In genomic region chr3:127757886-127758301, GRCm38 (mm10) we compare ENCODE assay signal across 23 mouse cellular contexts. TPM values are rescaled to one million over a fixed set of nuclear protein-coding genes. Genes with fewer than 3 reads are reported as not detected.
A peak's percentile ranks its signal among the peaks of the same experiment; 100 is the strongest.
DNase-seq lines count a peak whose midpoint lies in the region; ATAC-seq and TF ChIP-seq lines count a peak whose summit lies in the region.
"Had no signal": no experiment of that assay in that cellular context is flagged by ENCODE, and none has a peak within 500 bp of the region (broad histone marks: within the 10 kb centered on the region; RNA-seq: fewer than 3 reads in every experiment).

No protein-coding gene starts in this region.

- no peak for ATAC-seq in forebrain, embryonic 13.5 days
- no peak for ATAC-seq in forebrain, embryonic 15.5 days (replicated peaks)
- ATAC-seq in liver, embryonic 15.5 days (ENCODE audit: insufficient read depth): peak; percentile 51; the same call in 1 of the 2 replicates
- ATAC-seq: inflammation-experienced regulatory T-cells, adult 6 months; intestine, postnatal 0 days had no signal

- no peak overlapping the region for H3K4me3 ChIP-seq in forebrain, embryonic 13.5 days
- H3K4me3 ChIP-seq in forebrain, embryonic 15.5 days: no peak overlapping the region
- 0 out of 4 replicates have a peak overlapping the region, but pooled peaks of 1 of the 2 experiments have one; percentile 10 for H3K4me3 ChIP-seq in MEL (ENCODE audit: control insufficient read depth in 1 of 2, insufficient read depth in 1 of 2, low read depth in 2 of 2, low read length in 2 of 2)
- no peak overlapping the region for H3K4me3 ChIP-seq in liver, embryonic 15.5 days (replicated peaks)
- H3K4me3 ChIP-seq: embryonic facial prominence, embryonic 15.5 days; erythroblast, embryonic 14.5 days; heart, adult 2 months; heart, embryonic 15.5 days; hindbrain, embryonic 15.5 days had no signal

- peak; percentile 87 for DNase-seq in MEL (ENCODE audit: low read depth, low spot score)
- DNase-seq in c-Kit-positive CD71-positive TER-119-positive erythroid progenitor cells, embryonic 14.5 days (ENCODE audit: low spot score): peak; percentile 22
- no peak for DNase-seq in ovary, adult 18-20 months (ENCODE audit: low spot score)
- no peak for DNase-seq in testis, postnatal 10 days (ENCODE audit: low spot score)
- no peak for DNase-seq in frontal cortex, postnatal 10 days (ENCODE audit: low spot score in 2 of 2)
- DNase-seq: adrenal gland, adult 8-10 months; adrenal gland, postnatal 36 days; cerebellum, adult 18-20 months; cerebellum, postnatal 10 days; embryo, embryonic 11 days; gastrocnemius, postnatal 14 days; heart, adult 2 months had no signal

- no peaks in the 10 kb centered on the region for H3K9me3 ChIP-seq in forebrain, embryonic 13.5 days (replicated peaks)
- no peaks in the 10 kb centered on the region for H3K9me3 ChIP-seq in forebrain, embryonic 15.5 days
- no peaks in the 10 kb centered on the region for H3K9me3 ChIP-seq in MEL (replicated peaks; ENCODE audit: insufficient read depth, low read length)
- H3K9me3 ChIP-seq in liver, embryonic 15.5 days (replicated peaks): no peaks in the 10 kb centered on the region
- H3K9me3 ChIP-seq: embryonic facial prominence, embryonic 15.5 days; heart, embryonic 15.5 days; hindbrain, embryonic 15.5 days had no signal

- H3K79me2 ChIP-seq in MEL (ENCODE audit: control insufficient read depth, insufficient read depth, low read length, poor library complexity): no peaks in the 10 kb centered on the region

- H3K36me3 ChIP-seq in forebrain, embryonic 13.5 days (ENCODE audit: poor library complexity, severe bottlenecking): no peaks in the 10 kb centered on the region
- H3K36me3 ChIP-seq in forebrain, embryonic 15.5 days: no peaks in the 10 kb centered on the region
- H3K36me3 ChIP-seq in MEL (ENCODE audit: control insufficient read depth in 1 of 2, insufficient read depth in 2 of 2, low read length in 2 of 2): peaks cover 0 to 26% of the 10 kb centered on the region in 2 experiments; a peak in 2 of 4 replicates
- no peaks in the 10 kb centered on the region for H3K36me3 ChIP-seq in liver, embryonic 15.5 days (replicated peaks)
- H3K36me3 ChIP-seq: embryonic facial prominence, embryonic 15.5 days; heart, embryonic 15.5 days; hindbrain, embryonic 15.5 days had no signal

- H3K4me2 ChIP-seq in forebrain, embryonic 13.5 days: no peak overlapping the region
- no peak overlapping the region for H3K4me2 ChIP-seq in forebrain, embryonic 15.5 days (replicated peaks)
- no peak overlapping the region for H3K4me2 ChIP-seq in liver, embryonic 15.5 days
- H3K4me2 ChIP-seq: embryonic facial prominence, embryonic 15.5 days; heart, embryonic 11.5 days; heart, embryonic 15.5 days; hindbrain, embryonic 15.5 days had no signal

- TF ChIP-seq CTCF in MEL (IDR thresholded peaks at IDR 0.05 in 2 of 3, conservative IDR thresholded peaks at IDR 0.05 in 1 of 3; ENCODE audit: control insufficient read depth in 1 of 3, insufficient read depth in 1 of 3, low read depth in 2 of 3, low read length in 3 of 3, poor library complexity in 1 of 3, severe bottlenecking in 1 of 3): no peak

- H3K9ac ChIP-seq in forebrain, embryonic 13.5 days: no peak overlapping the region
- no peak overlapping the region for H3K9ac ChIP-seq in forebrain, embryonic 15.5 days (replicated peaks)
- no peak overlapping the region for H3K9ac ChIP-seq in MEL (ENCODE audit: control insufficient read depth, low read depth, low read length, poor library complexity, severe bottlenecking)
- no peak overlapping the region for H3K9ac ChIP-seq in liver, embryonic 15.5 days
- H3K9ac ChIP-seq: embryonic facial prominence, embryonic 15.5 days; heart, embryonic 15.5 days had no signal

- TF ChIP-seq POLR2A in MEL (IDR thresholded peaks at IDR 0.05; ENCODE audit: control insufficient read depth in 1 of 2, insufficient read depth in 1 of 2, low read depth in 1 of 2, low read length in 2 of 2, poor library complexity in 1 of 2): no peak

- peaks cover 9% of the 10 kb centered on the region for H3K4me1 ChIP-seq in forebrain, embryonic 13.5 days
- peaks cover 8% of the 10 kb centered on the region; the same call in 1 of the 2 replicates for H3K4me1 ChIP-seq in forebrain, embryonic 15.5 days
- peaks cover 15 to 32% of the 10 kb centered on the region in 2 experiments for H3K4me1 ChIP-seq in MEL (ENCODE audit: control insufficient read depth in 1 of 2, insufficient read depth in 2 of 2, low read length in 2 of 2)
- peaks cover 9% of the 10 kb centered on the region; the same call in 1 of the 2 replicates for H3K4me1 ChIP-seq in liver, embryonic 15.5 days (replicated peaks)
- H3K4me1 ChIP-seq: embryonic facial prominence, embryonic 15.5 days; heart, embryonic 15.5 days; hindbrain, embryonic 15.5 days had no signal

- H3K27me3 ChIP-seq in forebrain, embryonic 13.5 days: peaks cover 88% of the 10 kb centered on the region
- peaks cover 3% of the 10 kb centered on the region; the same call in 1 of the 2 replicates for H3K27me3 ChIP-seq in forebrain, embryonic 15.5 days
- H3K27me3 ChIP-seq in MEL (ENCODE audit: control insufficient read depth in 1 of 2, insufficient read depth in 2 of 2, low read length in 2 of 2): no peaks in the 10 kb centered on the region
- peaks cover 12% of the 10 kb centered on the region; the same call in 1 of the 2 replicates for H3K27me3 ChIP-seq in liver, embryonic 15.5 days
- H3K27me3 ChIP-seq: CH12.LX had no signal

- no peak for TF ChIP-seq RAD21 in MEL (IDR thresholded peaks at IDR 0.05; ENCODE audit: low read depth, low read length)

- peak overlapping the region; percentile 86; the same call in 1 of the 2 replicates for H3K27ac ChIP-seq in forebrain, embryonic 13.5 days
- no peak overlapping the region for H3K27ac ChIP-seq in forebrain, embryonic 15.5 days (replicated peaks)
- peak overlapping the region; percentile 62 for H3K27ac ChIP-seq in MEL (ENCODE audit: control insufficient read depth, low read depth, low read length)
- H3K27ac ChIP-seq in liver, embryonic 15.5 days (replicated peaks): no peak overlapping the region
- H3K27ac ChIP-seq: embryonic facial prominence, embryonic 15.5 days; heart, adult 2 months; heart, embryonic 15.5 days; hindbrain, embryonic 15.5 days had no signal

- TF ChIP-seq EP300 in MEL (IDR thresholded peaks at IDR 0.05; ENCODE audit: low read depth in 1 of 2, low read length in 2 of 2): peak; percentile 82 to 93

TF ChIP-seq in MEL, 35 proteins besides CTCF, POLR2A, EP300 and RAD21 (continues in another document):
- TF ChIP-seq ZC3H11A (IDR thresholded peaks at IDR 0.05; ENCODE audit: low read depth, low read length) (no peak), CHD1 (IDR thresholded peaks at IDR 0.05; ENCODE audit: low read depth, low read length) (no peak), TAL1 (IDR thresholded peaks at IDR 0.05; ENCODE audit: low read length) (peak; percentile 65), ZMIZ1 (IDR thresholded peaks at IDR 0.05; ENCODE audit: low read depth, low read length) (no peak), TCF12 (IDR thresholded peaks at IDR 0.05; ENCODE audit: low read depth, low read length) (peak; percentile 86), GABPA (IDR thresholded peaks at IDR 0.05; ENCODE audit: low read depth, low read length) (no peak), E2F4 (IDR thresholded peaks at IDR 0.05; ENCODE audit: borderline replicate concordance, low read depth, low read length) (no peak), MYB (IDR thresholded peaks at IDR 0.05; ENCODE audit: low read depth, low read length) (no peak), KAT2A (conservative IDR thresholded peaks at IDR 0.05; ENCODE audit: low read depth, low read length) (no peak), USF1 (IDR thresholded peaks at IDR 0.05; ENCODE audit: low read depth, low read length) (peak; percentile 69), ZKSCAN1 (IDR thresholded peaks at IDR 0.05; ENCODE audit: low read depth, low read length) (no peak), MAX (IDR thresholded peaks at IDR 0.05; ENCODE audit: low read length) (peak; percentile 68; the same call in 1 of the 2 replicates), RCOR1 (IDR thresholded peaks at IDR 0.05; ENCODE audit: low read depth, low read length) (no peak; the same call in 1 of the 2 replicates), HCFC1 (IDR thresholded peaks at IDR 0.05; ENCODE audit: low read depth, low read length) (0 out of 2 replicates have a peak, but pooled peaks have one; percentile 32), CHD2 (IDR thresholded peaks at IDR 0.05; ENCODE audit: low read length) (no peak), SIN3A (IDR thresholded peaks at IDR 0.05; ENCODE audit: low read length) (no peak; the same call in 1 of the 2 replicates), UBTF (IDR thresholded peaks at IDR 0.05; ENCODE audit: borderline replicate concordance, insufficient read depth, low read depth, low read length) (no peak), ELF1 (IDR thresholded peaks at IDR 0.05; ENCODE audit: low read depth, low read length) (no peak), MEF2A (IDR thresholded peaks at IDR 0.05; ENCODE audit: extremely low read depth, insufficient replicate concordance, low read depth, low read length, poor library complexity, severe bottlenecking) (peak; percentile 100), SMC3 (IDR thresholded peaks at IDR 0.05; ENCODE audit: low read depth, low read length) (no peak; the same call in 1 of the 2 replicates), JUND (IDR thresholded peaks at IDR 0.05; ENCODE audit: low read depth, low read length) (no peak), BHLHE40 (IDR thresholded peaks at IDR 0.05; ENCODE audit: borderline replicate concordance, low read depth, low read length) (peak; percentile 79), MAFK (IDR thresholded peaks at IDR 0.05; ENCODE audit: borderline replicate concordance, low read depth, low read length) (peak; percentile 52; the same call in 1 of the 2 replicates)

RNA-seq across cellular contexts. Expression of gene Alpk1, which starts 22.4 kb away (rescaled TPM):
- 1.1 and 1.4 TPM in 2 replicates for polyA plus RNA-seq in forebrain, embryonic 13.5 days (2015; fragmentation: Nextera tagmentation; extraction: Ambion mirVana)
- polyA plus RNA-seq in forebrain, embryonic 15.5 days (2015; fragmentation: Nextera tagmentation; extraction: Ambion mirVana): 0.78 and 1.0 TPM in 2 replicates
- total RNA-seq in MEL (2012; rRNA removed): 1.8 and 2.4 TPM in 2 replicates
- polyA plus RNA-seq in MEL (2012; ENCODE audit: insufficient read depth in 1 of 2, insufficient read length in 2 of 2, low read depth in 1 of 2, low replicate concordance in 2 of 2, missing spikeins in 1 of 2): 1 to 10 TPM in 1 of 2 experiments, not detected in 1; 1.8 TPM
- 0.59 and 0.62 TPM in 2 replicates for polyA plus RNA-seq in liver, embryonic 15.5 days (2015; fragmentation: Nextera tagmentation; extraction: Ambion mirVana)
- polyA plus RNA-seq: erythroblast, embryonic 14.5 days had no signal

RNA-seq across cellular contexts. Expression of gene Tifa, which starts 31.7 kb away (rescaled TPM):
- polyA plus RNA-seq in forebrain, embryonic 13.5 days (2015; fragmentation: Nextera tagmentation; extraction: Ambion mirVana): 4.9 and 5.0 TPM in 2 replicates
- polyA plus RNA-seq in forebrain, embryonic 15.5 days (2015; fragmentation: Nextera tagmentation; extraction: Ambion mirVana): 4.8 and 5.5 TPM in 2 replicates
- 1.4 and 1.7 TPM in 2 replicates for total RNA-seq in MEL (2012; rRNA removed)
- 1 to 10 TPM in 1 of 2 experiments, not detected in 1; 3.0 TPM for polyA plus RNA-seq in MEL (2012; ENCODE audit: insufficient read depth in 1 of 2, insufficient read length in 2 of 2, low read depth in 1 of 2, low replicate concordance in 2 of 2, missing spikeins in 1 of 2)
- 14.9 and 15.3 TPM in 2 replicates for polyA plus RNA-seq in liver, embryonic 15.5 days (2015; fragmentation: Nextera tagmentation; extraction: Ambion mirVana)

Comparison
In these comparisons a context has a peak if more than half of its experiments do, and no peak if none do; other contexts are left out.
1. H3K27ac ChIP-seq: peak in forebrain, embryonic 13.5 days (single experiment) and MEL (single experiment); none in forebrain, embryonic 15.5 days (single experiment) and liver, embryonic 15.5 days (single experiment).
2. DNase-seq: peak in MEL (single experiment) and c-Kit-positive CD71-positive TER-119-positive erythroid progenitor cells, embryonic 14.5 days (single experiment); none in ovary, adult 18-20 months (single experiment), testis, postnatal 10 days (single experiment) and frontal cortex, postnatal 10 days (0 of 2).